Mouse (Mus musculus) G1E (cell line): ENCODE measurements at regions not wholly inside any gene's neighbourhood (a gene's known extent, or its start where the extent isn't known, plus 50 kb on each side); places are given as distances from the start of the nearest gene placed in this dataset.

Experiments used
- ATAC-seq: 2 replicates; pipeline ENCODE4 v1.8.0; 2016; ENCODE audit warnings: mild to moderate bottlenecking; ENCODE audit not compliant: insufficient number of reproducible peaks, poor library complexity, low FRiP score, severe bottlenecking; ENCODE audit errors: extremely low read depth
- DNase-seq: peaks from one replicate; pipeline ENCODE4 v3.0.0; 2012; ENCODE audit warnings: low spot score
- H3K27me3 ChIP-seq: 2 replicates; pipeline ENCODE4 v1.6.1; 2012; ENCODE audit warnings: mild to moderate bottlenecking, low read length, inconsistent platforms; ENCODE audit not compliant: insufficient read depth
- H3K36me3 ChIP-seq: replicated peaks from 2 replicates; pipeline ENCODE3; 2012; ENCODE audit warnings: mild to moderate bottlenecking, inconsistent platforms
- H3K4me1 ChIP-seq: 2 replicates; pipeline ENCODE4 v1.6.1; 2012; ENCODE audit warnings: low read depth, low read length, inconsistent platforms, mixed read lengths; ENCODE audit not compliant: insufficient read depth
- H3K4me3 ChIP-seq: 2 replicates; pipeline ENCODE4 v1.5.1; 2012; ENCODE audit warnings: low read depth, mild to moderate bottlenecking, inconsistent platforms, low read length, moderate library complexity, mixed read lengths
- H3K9me3 ChIP-seq: replicated peaks from 2 replicates; pipeline ENCODE4 v1.6.1; 2012; ENCODE audit warnings: inconsistent platforms
- CTCF ChIP-seq: IDR thresholded peaks from 2 replicates; pipeline ENCODE4 v1.5.1; 2012; ENCODE audit warnings: low read depth, low read length, inconsistent platforms, mixed read lengths
- GATA1 ChIP-seq: IDR thresholded peaks from 2 replicates; pipeline ENCODE4 v1.6.1; 2012; ENCODE audit warnings: borderline replicate concordance, low read length, inconsistent platforms, mixed read lengths
- GATA2 ChIP-seq: IDR thresholded peaks from 2 replicates; pipeline ENCODE4 v1.6.1; 2012; ENCODE audit warnings: low read depth, low read length, inconsistent platforms, borderline replicate concordance
- POLR2AphosphoS5 ChIP-seq: IDR thresholded peaks from 2 replicates; pipeline ENCODE4 v1.6.1; 2012; ENCODE audit warnings: low read depth, low read length, inconsistent platforms; ENCODE audit not compliant: insufficient replicate concordance
- TAL1 ChIP-seq: conservative IDR thresholded peaks from 2 replicates; pipeline ENCODE4 v1.6.1; 2012; ENCODE audit warnings: low read depth, low read length, inconsistent platforms, mixed read lengths

GRCm38 (mm10) chr17:84878316-84878715 is 78.2 kb upstream of the Ppm1b start:
- Histone ChIP-seq H3K36me3 (no peaks in the 10 kb centered on the region), H3K9me3 (no peaks in the 10 kb centered on the region), H3K27me3 (peaks cover 9% of the 10 kb centered on the region; the same call in 1 of the 2 replicates), H3K4me3 (no peak overlapping the region), H3K4me1 (peaks cover 16% of the 10 kb centered on the region)
- DNase-seq, result no peak
- TF ChIP-seq GATA1, result no peak
- ATAC-seq, result no peak

- TF ChIP-seq TAL1 (no peak), CTCF (no peak), POLR2AphosphoS5 (no peak), GATA1 (no peak), GATA2 (no peak)
- H3K4me1 ChIP-seq, result peaks cover 16% of the 10 kb centered on the region
- no peaks in the 10 kb centered on the region for H3K9me3 ChIP-seq
- no peak overlapping the region for H3K4me3 ChIP-seq
- H3K36me3 ChIP-seq, result no peaks in the 10 kb centered on the region
- no peak for ATAC-seq
- H3K27me3 ChIP-seq, result 0 out of 2 replicates have a peak, but pooled peaks cover 6% of the 10 kb centered on the region
- no peak for DNase-seq
Measured at GRCm38 (mm10) chr17:84879146-84879545, 77.4 kb upstream of the Ppm1b start.

GRCm38 (mm10) chr17:84880946-84881345 is 75.6 kb upstream of the Ppm1b start:
- Histone ChIP-seq H3K27me3 (0 out of 2 replicates have a peak, but pooled peaks cover 1% of the 10 kb centered on the region), H3K9me3 (no peaks in the 10 kb centered on the region), H3K36me3 (no peaks in the 10 kb centered on the region), H3K4me3 (no peak overlapping the region), H3K4me1 (peaks cover 16% of the 10 kb centered on the region)
- DNase-seq, result no peak
- TF ChIP-seq TAL1, result no peak
- no peak for TF ChIP-seq GATA1
- no peak for TF ChIP-seq POLR2AphosphoS5
- no peak for TF ChIP-seq GATA2
- no peak for TF ChIP-seq CTCF
- ATAC-seq, result no peak

- TF ChIP-seq TAL1 (no peak), CTCF (no peak), GATA1 (no peak), GATA2 (no peak), POLR2AphosphoS5 (no peak)
- Histone ChIP-seq H3K36me3 (no peaks in the 10 kb centered on the region), H3K4me1 (peaks cover 18% of the 10 kb centered on the region), H3K27me3 (no peaks in the 10 kb centered on the region), H3K9me3 (no peaks in the 10 kb centered on the region), H3K4me3 (no peak overlapping the region)
- ATAC-seq (no peak), DNase-seq (no peak)
Measured at GRCm38 (mm10) chr17:84888525-84888924, 68.0 kb upstream of the Ppm1b start.

DNA sequence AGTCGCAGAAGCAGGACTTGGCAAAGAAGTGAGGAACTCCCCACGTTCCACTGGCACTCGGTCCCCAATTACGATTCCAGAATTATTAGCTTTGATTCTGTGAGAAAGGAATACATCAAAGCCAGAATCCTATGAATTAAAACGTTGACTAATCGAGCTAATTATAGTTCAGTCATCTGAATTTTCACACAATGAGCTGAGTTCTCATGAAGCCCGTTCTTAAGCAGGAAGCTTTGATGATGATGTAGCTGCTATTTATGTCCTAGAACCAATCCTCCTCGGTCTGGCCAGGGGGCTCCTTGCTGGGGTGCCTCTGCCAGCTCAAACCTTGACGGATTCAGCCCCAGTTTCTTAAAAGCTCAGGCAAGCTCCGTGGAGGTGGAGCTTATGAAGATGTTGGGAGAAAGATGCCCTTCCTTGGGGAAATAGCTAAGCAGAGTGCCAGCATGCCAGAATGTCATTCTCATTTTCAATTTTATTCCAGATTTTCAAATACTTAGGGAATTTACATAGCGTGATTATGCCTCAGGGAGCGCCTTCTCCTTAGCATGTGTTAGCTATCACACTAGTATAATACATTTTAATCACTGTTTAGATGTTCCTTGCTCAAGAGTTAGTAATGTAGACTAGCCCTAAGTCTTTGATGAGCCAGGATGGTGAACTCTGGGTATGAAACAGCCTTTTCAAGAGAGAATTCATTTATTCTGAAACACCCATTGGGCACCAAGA is 65.5 kb upstream of the Ppm1b start:
- Histone ChIP-seq H3K36me3 (no peaks in the 10 kb centered on the region), H3K27me3 (no peaks in the 10 kb centered on the region), H3K4me3 (no peak overlapping the region), H3K9me3 (no peaks in the 10 kb centered on the region), H3K4me1 (peaks cover 24% of the 10 kb centered on the region)
- TF ChIP-seq GATA1 (no peak), TAL1 (no peak), POLR2AphosphoS5 (no peak), CTCF (no peak), GATA2 (no peak)
- DNase-seq (no peak), ATAC-seq (no peak)

DNA sequence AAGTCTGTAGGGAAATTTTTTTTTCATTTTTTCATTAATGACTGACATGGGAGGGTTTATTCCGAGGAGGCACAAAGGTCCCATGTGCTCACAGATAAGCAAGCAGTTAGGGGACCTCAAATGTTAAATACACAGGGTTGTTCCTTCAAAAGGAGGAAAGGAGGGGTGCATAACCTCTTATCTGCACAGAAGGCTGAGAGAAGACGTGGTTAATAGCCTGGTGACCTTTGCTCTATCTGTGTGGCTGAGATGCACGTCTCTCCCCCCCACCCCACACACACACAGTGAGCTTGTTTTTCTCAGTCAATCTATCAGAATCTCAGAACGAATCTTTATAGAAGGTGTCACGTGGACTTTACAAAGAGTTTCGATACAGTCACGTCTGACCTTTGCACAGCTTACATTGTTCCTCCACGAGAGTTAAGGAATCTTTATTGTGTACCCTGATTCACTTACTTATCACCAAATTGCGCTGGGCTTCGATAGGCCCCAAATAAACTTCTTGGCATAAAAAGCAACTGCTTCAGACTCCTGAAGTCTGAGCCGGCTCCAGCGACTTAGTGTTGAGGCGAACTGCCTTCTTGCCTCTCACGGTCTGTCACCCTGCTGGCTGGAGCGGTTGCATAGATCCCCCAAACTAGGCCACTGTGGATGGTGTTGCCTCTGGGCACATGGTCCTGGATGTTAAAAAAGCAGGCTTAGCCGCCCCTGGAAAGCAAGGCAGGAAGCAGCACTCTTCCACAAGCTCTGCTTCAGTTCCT is 63.1 kb upstream of the Ppm1b start:
- H3K27me3 ChIP-seq, result no peaks in the 10 kb centered on the region
- H3K9me3 ChIP-seq, result peaks cover 3% of the 10 kb centered on the region; the same call in 1 of the 2 replicates
- H3K36me3 ChIP-seq, result no peaks in the 10 kb centered on the region
- peak overlapping the region; percentile 20; the same call in 1 of the 2 replicates for H3K4me3 ChIP-seq
- TF ChIP-seq TAL1 (peak; percentile 32; the same call in 1 of the 2 replicates), GATA1 (no peak)
- DNase-seq, result peak; percentile 29
- peaks cover 24% of the 10 kb centered on the region for H3K4me1 ChIP-seq
- ATAC-seq, result peak; percentile 95
